Mouse (Mus musculus) embryo, embryonic 11 days (tissue): ENCODE data around the gene Trappc10.

ENCODE experiments used
- DNase-seq: peaks from one replicate; pipeline ENCODE4 v3.0.0-alpha.2; 2015

Gene Trappc10

GRCm38 (mm10) chr10:78255646-78256059 is 11.2 kb upstream of the Trappc10 start:
- no peak for DNase-seq

GRCm38 (mm10) chr10:78247206-78247605 is 2.8 kb upstream of the Trappc10 start:
- DNase-seq: no peak

GRCm38 (mm10) chr10:78246725-78247124 is 2.3 kb upstream of the Trappc10 start:
- DNase-seq: no peak

GRCm38 (mm10) chr10:78245225-78245547 is 745 bp upstream of the Trappc10 start:
- peak; percentile 5 for DNase-seq

GRCm38 (mm10) chr10:78244058-78244437 is 393 bp downstream of the Trappc10 start:
- peak; percentile 22 for DNase-seq

- no peak for DNase-seq
Measured at GRCm38 (mm10) chr10:78238926-78239325, 5.5 kb downstream of the Trappc10 start.

GRCm38 (mm10) chr10:78238297-78238696 is 6.1 kb downstream of the Trappc10 start:
- DNase-seq: no peak

- no peak for DNase-seq
Measured at GRCm38 (mm10) chr10:78237809-78238208, 6.6 kb downstream of the Trappc10 start.

- DNase-seq: no peak
Measured at GRCm38 (mm10) chr10:78236885-78237629, 7.4 kb downstream of the Trappc10 start.

GRCm38 (mm10) chr10:78233756-78234155 is 10.7 kb downstream of the Trappc10 start:
- no peak for DNase-seq

- no peak for DNase-seq
Measured at GRCm38 (mm10) chr10:78233161-78233560, 11.3 kb downstream of the Trappc10 start.

- no peak for DNase-seq
Measured at GRCm38 (mm10) chr10:78232301-78232980, 12.0 kb downstream of the Trappc10 start.

- no peak for DNase-seq
Measured at GRCm38 (mm10) chr10:78228560-78228928, 15.9 kb downstream of the Trappc10 start.

- DNase-seq: no peak
Measured at GRCm38 (mm10) chr10:78227875-78228559, 16.4 kb downstream of the Trappc10 start.

GRCm38 (mm10) chr10:78224136-78224535 is 20.3 kb downstream of the Trappc10 start:
- DNase-seq: no peak

- no peak for DNase-seq
Measured at GRCm38 (mm10) chr10:78222908-78223307, 21.5 kb downstream of the Trappc10 start.

GRCm38 (mm10) chr10:78221315-78221714 is 23.1 kb downstream of the Trappc10 start:
- DNase-seq: no peak

- no peak for DNase-seq
Measured at GRCm38 (mm10) chr10:78219528-78219927, 24.9 kb downstream of the Trappc10 start.

GRCm38 (mm10) chr10:78218576-78218975 is 25.9 kb downstream of the Trappc10 start:
- no peak for DNase-seq

GRCm38 (mm10) chr10:78216376-78217083 is 27.9 kb downstream of the Trappc10 start:
- no peak for DNase-seq

- DNase-seq: no peak
Measured at GRCm38 (mm10) chr10:78214371-78214770, 30.1 kb downstream of the Trappc10 start.

- DNase-seq: peak; percentile 6
Measured at GRCm38 (mm10) chr10:78211311-78211710, 33.1 kb downstream of the Trappc10 start.

GRCm38 (mm10) chr10:78201182-78201581 is 43.3 kb downstream of the Trappc10 start:
- no peak for DNase-seq
